1 mouse cellular context compared by ENCODE assay signal in the genomic region with DNA sequence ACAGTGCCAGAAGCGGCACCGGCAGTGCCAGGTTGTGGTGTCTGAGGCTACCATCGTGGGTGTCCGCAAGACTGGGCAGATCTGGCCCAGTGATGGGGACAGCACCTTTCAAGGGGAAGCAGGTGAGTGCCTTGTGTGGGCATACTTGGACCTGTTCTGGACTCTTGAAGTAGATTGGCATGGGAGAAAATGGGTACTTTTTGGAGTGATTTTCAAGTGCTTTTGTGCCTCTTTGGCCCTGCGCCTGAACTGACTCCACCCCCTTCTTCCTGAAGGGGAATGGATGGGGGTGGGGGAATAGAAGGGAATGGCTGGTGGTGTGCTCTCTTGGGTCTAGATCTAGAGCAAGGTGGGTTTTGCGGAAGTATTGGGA.
TF ChIP-seq lines count a peak whose summit lies in the region.

No protein-coding gene starts in this region.

TF ChIP-seq in CH12.LX, 34 proteins besides CTCF, POLR2A, EP300 and RAD21:
- no peak for TF ChIP-seq KAT2A (IDR thresholded peaks at IDR 0.05; ENCODE audit: insufficient replicate concordance, low read length)
- no peak for TF ChIP-seq PAX5 (IDR thresholded peaks at IDR 0.05; ENCODE audit: low read length)
- TF ChIP-seq UBTF (IDR thresholded peaks at IDR 0.05; ENCODE audit: low read depth, low read length), result 0 out of 2 replicates have a peak, but pooled peaks have one; percentile 12
- no peak for TF ChIP-seq E2F4 (IDR thresholded peaks at IDR 0.05; ENCODE audit: insufficient replicate concordance, low read depth, low read length)
